Mouse (Mus musculus) kidney, embryonic 16.5 days (tissue): ENCODE results near the gene Asb4. TPM values are rescaled to one million over a fixed set of nuclear protein-coding genes. Genes with fewer than 3 reads are reported as not detected.
A peak's percentile ranks its signal among the peaks of the same experiment; 100 is the strongest.
"Not testable (repeated sequence)": the region's sequence is repeated elsewhere in the genome, so short reads cannot be mapped to it uniquely, and the experiment has no call there.

Experiments used
- ATAC-seq: fragments of 200-750 bp; cut with Nextera tagmentation; 2 replicates; pipeline ENCODE4 v1.8.0; 2017; ENCODE audit warnings: moderate TSS enrichment; ENCODE audit not compliant: low FRiP score, low TSS enrichment
- H3K27ac ChIP-seq: fragments of 300-500 bp; sonication (generic); 2 replicates; pipeline ENCODE4 v1.5.1; 2014; ENCODE audit warnings: low read length
- H3K27me3 ChIP-seq: fragments of 300-500 bp; sonication (generic); 2 replicates; pipeline ENCODE4 v1.6.1; 2014; ENCODE audit warnings: low read length, control low read depth, mixed read lengths; ENCODE audit not compliant: insufficient read depth
- H3K36me3 ChIP-seq: fragments of 300-500 bp; sonication (generic); 2 replicates; pipeline ENCODE4 v1.6.1; 2014; ENCODE audit warnings: low read length, control low read depth, mixed read lengths; ENCODE audit not compliant: insufficient read depth
- H3K4me1 ChIP-seq: fragments of 300-500 bp; sonication (generic); 2 replicates; pipeline ENCODE4 v1.6.1; 2014; ENCODE audit warnings: low read length, control low read depth, mixed read lengths; ENCODE audit not compliant: insufficient read depth
- H3K4me2 ChIP-seq: fragments of 300-500 bp; sonication (generic); replicated peaks from 2 replicates; pipeline ENCODE4 v1.6.1; 2014; ENCODE audit warnings: low read depth, low read length
- H3K4me3 ChIP-seq: fragments of 300-500 bp; sonication (generic); 2 replicates; pipeline ENCODE4 v1.5.1; 2014; ENCODE audit warnings: mild to moderate bottlenecking, low read length
- H3K9ac ChIP-seq: fragments of 300-500 bp; sonication (generic); replicated peaks from 2 replicates; pipeline ENCODE4 v1.6.1; 2014; ENCODE audit warnings: low read length
- H3K9me3 ChIP-seq: fragments of 300-500 bp; sonication (generic); 2 replicates; pipeline ENCODE4 v1.6.1; 2016; ENCODE audit warnings: low read length, control low read depth
- WGBS: fragments of 180-500 bp; shearing (Covaris S2); extraction: QIAGEN DNeasy Blood & Tissue Kit; methylation state at CpG from one replicate; pipeline ENCODE4 v1.1.7; 2014; 5-methylcytosine and 5-hydroxymethylcytosine counted together
- polyA plus RNA-seq: library from polyadenylated mRNA; unstranded; fragments of >200 nt; fragmentation: Nextera tagmentation; extraction: Ambion mirVana; gene quantifications from 2 replicates; pipeline ENCODE4 v1.2.1, GENCODE M21; 2015

Gene Asb4
- 23.0 and 23.4 TPM in 2 replicates for polyA plus RNA-seq

DNA sequence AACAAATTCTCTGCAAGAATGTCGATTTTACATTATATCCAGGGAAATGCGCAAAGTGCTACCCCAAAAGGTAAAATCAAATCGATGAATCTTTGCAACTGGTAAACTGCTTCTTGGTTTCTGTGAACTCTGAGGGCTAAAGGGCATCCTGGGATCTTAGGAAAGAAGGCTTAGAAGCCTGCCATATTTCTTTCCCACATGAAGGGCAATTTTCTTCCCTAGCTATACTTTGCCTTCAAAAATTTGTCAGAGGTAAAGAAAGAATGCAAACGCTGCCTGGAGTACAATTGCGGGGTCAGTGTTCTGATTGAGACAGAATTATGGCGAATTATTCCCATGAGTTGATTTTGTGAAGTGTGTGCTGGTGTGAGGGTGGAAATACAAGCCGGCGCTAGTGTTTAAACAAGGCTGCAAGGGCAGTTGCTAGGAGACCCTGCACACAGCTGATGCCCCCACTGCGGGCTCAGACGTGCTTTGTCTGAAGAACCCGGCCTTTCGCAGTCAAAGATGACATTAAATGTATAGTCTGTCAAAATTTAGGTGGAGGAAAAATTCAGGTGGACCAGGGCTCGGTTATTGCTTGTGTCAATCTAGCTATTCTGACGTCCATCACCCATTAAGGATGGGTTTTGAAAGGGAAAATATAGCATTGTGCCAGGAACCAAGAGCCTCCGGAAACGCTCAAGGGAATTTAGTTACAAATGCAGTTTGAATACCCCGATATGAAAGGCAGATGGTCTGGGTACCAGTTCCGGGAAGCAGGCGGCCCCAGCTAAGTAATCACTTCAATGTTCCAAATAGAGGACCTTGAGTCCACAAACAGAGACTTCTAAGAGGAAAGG, at the start of gene Asb4:
TSS of gene Asb4 (plus strand) at position 51 of the 842 bp plus-strand sequence.
- no peak for ATAC-seq
- peak within 1 kb of the TSS; percentile 62; the same call in 1 of the 2 replicates for H3K27ac ChIP-seq

DNA sequence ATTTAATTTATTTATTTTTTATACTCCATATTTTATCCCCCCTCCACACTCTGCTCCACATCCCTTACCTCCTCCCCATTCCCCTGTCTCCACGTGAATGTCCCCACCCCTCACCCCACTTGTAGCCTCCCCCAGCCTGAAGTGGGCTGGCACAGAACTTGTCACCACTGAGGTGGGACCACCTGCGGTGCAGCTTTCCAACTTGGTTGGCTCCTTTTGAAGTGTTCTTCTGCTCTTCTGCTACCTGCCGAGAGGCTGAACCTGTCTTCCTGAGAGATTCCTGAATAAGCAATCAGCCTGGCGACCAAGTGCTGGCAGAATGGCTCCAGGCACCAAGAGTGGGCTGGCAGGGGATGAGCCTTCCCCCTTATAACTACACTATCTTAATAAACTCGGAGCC, 49.2 kb upstream of the Asb4 start:
- no peaks in the 10 kb centered on the region for H3K27me3 ChIP-seq

More for the DNA sequence above, at the start of gene Asb4:
- no peaks in the 10 kb centered on the region for H3K36me3 ChIP-seq
- peak within 1 kb of the TSS; percentile 48 for H3K4me3 ChIP-seq
- peak within 1 kb of the TSS; percentile 61 for H3K9ac ChIP-seq
- 7% methylated on average over 19 of the region's 19 CpGs for WGBS
- H3K27me3 ChIP-seq = no peaks in the 10 kb centered on the region
- peaks cover 39% of the 10 kb centered on the region for H3K4me1 ChIP-seq
- H3K4me2 ChIP-seq = peak within 1 kb of the TSS; percentile 74
- no peaks in the 10 kb centered on the region for H3K9me3 ChIP-seq

DNA sequence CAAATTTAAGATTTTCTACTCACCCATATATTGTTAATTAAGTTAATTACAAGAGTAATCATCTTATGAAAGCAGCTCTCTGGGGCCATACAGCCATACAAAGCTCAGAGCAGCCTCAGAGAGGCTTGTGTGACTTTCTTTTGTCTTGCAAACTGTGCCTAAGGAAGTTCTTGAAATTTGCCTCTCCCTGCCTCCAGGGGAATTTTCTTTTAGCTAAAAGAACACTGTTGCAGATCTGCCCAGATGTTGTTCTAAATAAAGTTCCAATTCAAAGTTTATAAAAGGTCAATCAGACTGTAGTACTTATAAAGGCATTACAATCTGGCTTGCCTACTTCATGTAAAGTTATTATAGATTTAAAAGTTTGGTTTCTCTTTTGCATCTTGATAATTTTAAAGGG, 47.2 kb upstream of the Asb4 start:
- H3K4me1 ChIP-seq, H3K4me2 ChIP-seq, H3K36me3 ChIP-seq, ATAC-seq, H3K27me3 ChIP-seq, H3K27ac ChIP-seq, H3K9me3 ChIP-seq, H3K9ac ChIP-seq, H3K4me3 ChIP-seq: not testable (repeated sequence)

More for the DNA sequence above, 49.2 kb upstream of the Asb4 start:
- ATAC-seq = no peak
- Histone ChIP-seq H3K9me3 (no peaks in the 10 kb centered on the region), H3K9ac (no peak overlapping the region), H3K4me1 (no peaks in the 10 kb centered on the region), H3K36me3 (no peaks in the 10 kb centered on the region), H3K4me3 (no peak overlapping the region), H3K27ac (no peak overlapping the region), H3K4me2 (no peak overlapping the region)
- WGBS = 53% methylated on average over 5 of the region's 5 CpGs

DNA sequence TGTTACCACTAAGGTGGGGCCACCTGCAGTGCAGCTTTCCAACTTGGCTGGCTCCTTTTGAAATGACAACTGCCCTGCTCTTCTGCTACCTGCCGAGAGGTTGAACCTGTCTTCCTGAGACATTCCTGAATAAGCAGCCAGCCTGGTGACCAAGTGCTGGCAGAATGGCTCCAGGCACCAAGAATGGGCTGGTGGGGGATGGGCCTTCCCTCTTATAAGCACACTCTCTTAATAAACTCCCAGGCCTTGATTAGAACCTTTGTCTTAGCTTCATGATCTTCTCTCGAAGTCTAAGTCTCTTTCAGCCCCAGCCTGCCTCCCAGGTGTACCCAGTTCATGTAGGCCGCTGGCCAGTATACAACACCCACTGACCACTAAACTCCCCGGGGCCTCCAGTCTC, 44.4 kb upstream of the Asb4 start:
- not testable (repeated sequence) for H3K27ac ChIP-seq, H3K4me1 ChIP-seq, ATAC-seq, H3K27me3 ChIP-seq, H3K9me3 ChIP-seq, H3K4me3 ChIP-seq, H3K9ac ChIP-seq, H3K36me3 ChIP-seq, H3K4me2 ChIP-seq
- 88% methylated on average over 4 of the region's 4 CpGs for WGBS

DNA sequence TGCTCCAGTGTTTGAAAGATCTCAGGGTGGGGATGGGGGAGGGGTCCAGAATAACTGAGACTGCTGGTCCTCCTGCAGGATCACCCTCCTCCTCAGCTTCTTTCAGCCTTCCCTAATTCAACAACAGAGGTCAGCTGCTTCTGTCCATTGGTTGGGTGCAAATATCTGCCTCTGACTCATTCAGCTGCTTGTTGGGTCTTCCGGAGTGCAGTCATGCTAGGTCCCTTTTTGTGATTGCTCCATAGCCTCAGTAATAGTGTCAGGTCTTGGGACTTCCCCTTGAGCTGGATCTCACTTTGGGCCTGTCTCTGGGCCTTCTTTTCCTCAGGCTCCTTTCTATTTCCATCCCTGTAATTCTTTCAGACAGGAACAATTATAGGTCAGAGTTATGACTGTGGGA, 43.9 kb upstream of the Asb4 start:
- not testable (repeated sequence) for H3K9ac ChIP-seq, H3K36me3 ChIP-seq, H3K4me3 ChIP-seq, H3K27me3 ChIP-seq, H3K4me2 ChIP-seq, H3K27ac ChIP-seq, H3K4me1 ChIP-seq, ATAC-seq, H3K9me3 ChIP-seq
- WGBS = 75% methylated on average over 1 of the region's 1 CpGs

DNA sequence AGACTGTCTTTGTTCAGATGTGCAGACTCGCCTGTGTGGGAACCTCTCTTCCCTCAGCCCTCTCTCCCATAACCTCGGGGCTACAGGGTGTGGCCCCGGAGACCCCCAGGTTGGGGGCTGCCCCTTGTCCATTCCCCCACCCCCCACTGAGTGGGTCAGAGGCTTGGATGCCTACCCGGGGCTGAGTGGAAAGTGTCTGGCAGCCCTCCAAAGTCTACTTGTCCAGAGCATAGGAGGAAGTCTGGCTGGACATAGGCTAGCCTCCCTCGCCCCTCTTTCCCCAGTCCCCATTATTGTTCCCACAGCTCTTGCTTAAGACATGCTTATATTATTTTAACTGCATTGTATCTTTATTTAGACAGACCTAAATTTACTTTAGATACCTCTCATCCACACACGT, 38.9 kb upstream of the Asb4 start:
- Histone ChIP-seq H3K27me3 (no peaks in the 10 kb centered on the region), H3K27ac (no peak overlapping the region), H3K36me3 (no peaks in the 10 kb centered on the region), H3K4me2 (no peak overlapping the region), H3K4me1 (no peaks in the 10 kb centered on the region), H3K4me3 (no peak overlapping the region), H3K9me3 (no peaks in the 10 kb centered on the region), H3K9ac (no peak overlapping the region)
- WGBS = 58% methylated on average over 6 of the region's 6 CpGs
- ATAC-seq = no peak

DNA sequence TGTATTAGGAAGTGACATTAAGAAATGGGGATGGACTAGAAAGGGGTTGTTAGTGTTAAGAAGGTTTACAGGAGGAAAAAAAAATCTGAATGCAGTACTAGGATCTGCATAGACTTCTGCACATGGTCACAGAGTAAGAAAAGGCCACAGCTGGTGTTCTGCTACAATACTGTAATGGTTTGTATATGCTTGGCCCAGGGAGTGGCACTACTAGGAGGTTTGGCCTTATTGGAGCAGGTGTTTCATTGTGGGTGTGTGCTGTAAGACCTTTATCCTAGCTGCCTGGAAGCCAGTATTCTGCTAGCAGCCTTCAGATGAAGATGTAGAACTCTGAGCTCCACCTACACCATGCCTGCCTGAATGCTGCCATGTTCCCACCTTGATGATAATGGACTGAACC, 25.3 kb upstream of the Asb4 start:
- no peaks in the 10 kb centered on the region for H3K4me1 ChIP-seq
- no peaks in the 10 kb centered on the region for H3K27me3 ChIP-seq
- no peak overlapping the region for H3K27ac ChIP-seq
- no peaks in the 10 kb centered on the region for H3K36me3 ChIP-seq
- no peak overlapping the region for H3K9ac ChIP-seq
- ATAC-seq = no peak
- no peak overlapping the region for H3K4me3 ChIP-seq
- H3K9me3 ChIP-seq = no peaks in the 10 kb centered on the region
- no peak overlapping the region for H3K4me2 ChIP-seq

DNA sequence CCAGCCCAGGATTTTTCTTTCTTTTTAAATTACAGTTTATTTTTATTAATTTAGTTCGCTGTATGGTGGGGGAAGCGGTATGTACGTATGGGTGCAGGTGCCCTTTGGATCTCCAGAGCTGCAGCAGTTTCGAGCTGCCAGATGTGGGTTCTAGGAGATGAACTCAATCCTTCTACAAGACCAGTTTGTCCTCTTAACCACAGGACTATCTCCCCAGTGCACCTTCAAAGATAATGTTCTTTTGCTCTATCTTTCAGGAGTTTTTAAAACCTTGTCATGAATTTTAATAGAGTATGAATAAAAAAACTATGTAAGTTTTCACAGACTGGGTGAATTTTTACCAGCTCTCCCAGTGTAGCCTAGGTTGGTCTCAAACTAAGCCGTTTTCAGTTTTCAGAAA, 22.8 kb upstream of the Asb4 start:
- 89% methylated on average over 5 of the region's 5 CpGs for WGBS
- no peak for ATAC-seq
- no peaks in the 10 kb centered on the region for H3K27me3 ChIP-seq
- no peaks in the 10 kb centered on the region for H3K36me3 ChIP-seq
- no peak overlapping the region for H3K4me2 ChIP-seq
- H3K9ac ChIP-seq = no peak overlapping the region
- no peak overlapping the region for H3K4me3 ChIP-seq
- no peaks in the 10 kb centered on the region for H3K9me3 ChIP-seq
- no peaks in the 10 kb centered on the region for H3K4me1 ChIP-seq
- H3K27ac ChIP-seq = no peak overlapping the region

DNA sequence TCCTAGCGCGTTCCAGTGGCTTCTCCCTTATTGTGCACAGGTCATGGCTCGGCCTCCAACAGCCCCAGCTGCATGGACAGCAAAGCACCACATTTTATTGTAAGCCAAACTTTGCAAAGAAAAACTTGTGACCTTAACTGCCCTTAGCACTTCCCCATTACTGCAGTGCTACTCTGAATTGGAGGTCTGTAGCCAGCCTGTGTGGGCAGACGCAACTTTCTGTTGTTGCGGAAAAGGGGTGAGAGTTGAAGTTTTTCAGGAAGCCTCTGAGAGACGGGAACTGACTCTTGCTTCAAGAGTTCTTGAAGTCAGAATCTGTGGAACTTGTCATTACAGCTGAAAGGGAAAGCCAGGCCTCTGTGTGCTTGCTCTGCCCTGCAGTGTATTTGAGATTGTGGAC, 21.2 kb upstream of the Asb4 start:
- Histone ChIP-seq H3K27me3 (no peaks in the 10 kb centered on the region), H3K9ac (no peak overlapping the region), H3K9me3 (no peaks in the 10 kb centered on the region), H3K4me2 (no peak overlapping the region), H3K27ac (no peak overlapping the region), H3K4me1 (no peaks in the 10 kb centered on the region), H3K4me3 (no peak overlapping the region), H3K36me3 (no peaks in the 10 kb centered on the region)
- ATAC-seq = no peak
- WGBS = 61% methylated on average over 6 of the region's 6 CpGs

DNA sequence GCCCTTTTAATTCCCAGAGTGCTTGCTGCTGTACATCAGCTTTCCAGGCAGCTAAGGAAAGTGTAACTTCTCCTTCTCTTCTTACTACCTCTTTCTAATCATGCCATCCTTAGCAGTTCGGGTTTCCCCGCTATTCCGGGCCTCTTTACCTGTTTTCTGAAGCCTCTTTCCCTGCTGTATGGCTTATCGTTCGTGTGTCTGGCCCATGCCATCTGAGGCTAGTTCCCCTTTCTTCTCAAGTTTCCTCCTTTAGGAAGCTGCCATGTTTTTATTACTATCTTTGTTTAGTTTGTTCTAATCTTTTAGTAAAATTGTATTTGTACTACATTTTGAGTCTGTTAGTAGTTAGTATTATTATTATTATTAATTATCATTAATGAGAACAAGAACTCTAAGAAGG, 17.3 kb upstream of the Asb4 start:
- Histone ChIP-seq H3K27ac (no peak overlapping the region), H3K4me2 (no peak overlapping the region), H3K36me3 (no peaks in the 10 kb centered on the region), H3K27me3 (no peaks in the 10 kb centered on the region), H3K4me3 (no peak overlapping the region), H3K9ac (no peak overlapping the region), H3K4me1 (no peaks in the 10 kb centered on the region), H3K9me3 (no peaks in the 10 kb centered on the region)
- no peak for ATAC-seq
- 69% methylated on average over 5 of the region's 5 CpGs for WGBS
